Mouse (Mus musculus): Measurements from ENCODE around the gene Kmt2d. TPM values are rescaled to one million over a fixed set of nuclear protein-coding genes. Genes with fewer than 3 reads are reported as not detected.

Gene Kmt2d
- polyA plus RNA-seq, 1 experiment from 2014 or later = 15.6 TPM

DNA sequence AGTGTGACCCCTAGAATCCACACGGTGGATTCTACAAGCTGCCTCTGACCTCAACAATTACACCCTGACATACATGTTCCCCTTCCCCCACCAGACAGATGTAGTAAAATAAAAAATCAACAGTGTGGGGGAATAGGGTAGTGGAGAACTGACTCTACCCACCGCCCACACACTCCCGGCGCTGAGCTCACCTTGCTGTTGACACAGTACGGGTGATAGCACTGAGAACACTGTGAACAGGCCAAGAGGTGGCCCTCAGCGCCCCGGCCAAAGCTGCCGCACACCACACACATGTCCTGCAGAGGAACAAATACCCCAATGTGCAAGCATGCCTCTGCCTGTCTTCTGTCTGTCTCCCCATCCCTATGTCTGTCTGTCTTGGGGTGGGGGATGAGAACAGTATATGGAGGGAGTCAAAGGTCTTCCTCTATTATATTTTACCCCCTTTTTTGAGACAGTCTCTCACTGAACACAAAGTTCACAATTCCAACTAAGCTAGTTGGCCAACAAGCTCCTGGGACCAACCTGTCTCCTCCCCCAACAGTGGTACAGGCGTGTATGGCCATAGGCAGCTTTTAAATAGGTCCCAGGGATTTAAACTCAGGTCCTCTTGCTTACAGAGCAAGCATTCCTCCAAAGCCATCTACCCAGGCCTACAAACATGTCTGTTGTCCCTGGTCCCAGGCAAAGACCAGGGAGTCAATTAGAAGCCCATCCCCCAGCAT is 11.5 kb downstream of the Kmt2d start:
- DNase-seq (ENCODE audit: low spot score) = no peak

DNA sequence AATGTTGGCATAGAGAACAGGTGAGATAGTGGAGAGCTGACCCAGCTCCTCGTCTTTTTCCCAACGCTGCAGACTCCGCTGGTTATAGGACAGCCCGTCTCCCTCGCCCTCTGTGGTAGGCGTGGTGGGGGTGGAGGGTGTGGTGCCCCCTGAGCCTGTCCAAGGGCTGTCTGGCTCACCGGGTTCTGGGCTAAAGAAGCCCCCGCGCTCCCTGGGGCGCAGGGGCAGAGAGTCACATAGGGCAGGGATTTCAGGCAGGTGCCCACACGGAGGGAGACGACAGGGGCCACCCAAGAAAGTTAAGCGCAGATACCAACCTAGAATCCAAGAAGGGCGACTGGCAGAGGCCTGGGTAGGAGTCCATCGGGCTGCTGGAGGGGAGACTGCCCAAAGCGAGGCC is 16.8 kb downstream of the Kmt2d start:
- no peak for DNase-seq (ENCODE audit: low spot score)

DNA sequence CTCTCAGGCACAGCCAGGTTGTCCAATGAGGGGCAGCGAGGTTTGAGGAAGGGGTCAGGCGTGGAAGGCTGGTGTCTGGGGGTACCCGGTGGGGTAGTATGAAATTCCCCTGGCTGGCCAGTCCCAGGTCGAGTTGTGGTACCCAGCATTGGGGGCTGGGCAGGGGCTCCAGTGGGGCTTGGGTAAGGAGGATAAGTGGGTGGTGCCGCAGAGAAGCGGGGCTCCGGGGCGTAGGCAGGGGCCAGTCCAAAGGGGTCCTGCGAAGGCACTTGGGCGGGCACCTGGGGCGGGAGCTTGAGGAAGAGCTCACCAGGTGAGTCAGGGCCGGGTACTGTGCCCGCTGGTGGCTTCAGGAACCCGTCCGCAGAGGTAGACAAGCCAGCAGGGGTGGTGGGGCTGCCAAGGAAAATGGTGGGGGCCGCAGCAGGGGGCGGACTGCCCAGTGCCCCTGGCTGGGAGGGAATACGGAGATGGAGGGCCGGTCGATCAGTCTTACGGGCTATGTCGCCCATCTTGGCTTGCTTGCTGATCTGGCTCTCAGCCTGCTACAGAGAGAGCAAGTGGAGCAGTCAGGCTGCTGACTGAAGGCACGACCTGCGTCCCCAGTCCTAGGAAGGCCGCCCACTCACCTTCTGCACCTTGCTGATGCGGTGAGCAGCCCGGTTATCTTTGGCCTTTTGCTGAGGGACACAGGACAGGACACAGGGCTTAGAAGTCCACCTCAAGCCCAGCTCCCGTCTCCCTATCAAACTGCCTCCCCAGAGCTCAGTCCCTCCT is 17.7 kb downstream of the Kmt2d start:
- no peak for DNase-seq (ENCODE audit: low spot score)

DNA sequence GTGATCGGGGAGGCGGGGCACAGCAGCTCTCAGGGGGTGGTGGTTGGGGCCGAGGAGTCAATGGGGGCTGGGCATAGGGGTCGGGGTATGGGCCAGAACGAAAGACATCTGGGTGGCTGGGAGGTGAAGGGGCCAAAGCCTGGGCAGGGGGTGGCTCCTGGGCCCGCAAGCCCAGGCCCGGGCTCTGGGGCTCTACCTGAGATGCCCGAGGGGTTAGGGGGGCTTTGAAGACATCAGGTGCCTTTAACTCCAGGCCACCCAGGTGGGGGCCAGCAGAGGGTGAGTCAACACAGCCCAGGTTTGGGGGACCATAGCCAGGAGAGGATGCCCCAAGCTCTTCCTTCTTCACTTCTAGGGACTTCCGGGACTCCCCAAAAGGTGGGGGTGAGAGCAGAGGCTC is 18.3 kb downstream of the Kmt2d start:
- no peak for DNase-seq (ENCODE audit: low spot score)

DNA sequence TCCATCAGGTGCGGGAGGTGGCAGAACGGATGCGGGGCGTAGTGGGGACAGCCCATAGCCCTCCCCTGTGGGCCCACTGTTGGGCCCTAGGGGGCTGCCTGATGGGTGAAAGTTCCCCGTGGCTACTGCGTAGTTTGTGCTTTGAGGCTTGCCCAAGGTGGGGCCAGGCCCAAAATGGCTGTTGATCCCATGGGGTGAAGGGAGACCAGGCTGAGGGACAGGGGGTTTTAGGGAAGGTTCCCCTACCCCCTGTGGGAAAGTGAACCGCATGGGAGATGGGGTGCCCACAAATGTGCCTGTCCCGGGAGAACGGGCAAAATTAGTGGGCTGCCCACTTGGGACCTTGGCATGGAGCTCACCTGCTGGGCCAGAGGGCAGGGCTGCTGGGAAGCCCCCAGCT is 18.9 kb downstream of the Kmt2d start:
- no peak for DNase-seq (ENCODE audit: low spot score)

DNA sequence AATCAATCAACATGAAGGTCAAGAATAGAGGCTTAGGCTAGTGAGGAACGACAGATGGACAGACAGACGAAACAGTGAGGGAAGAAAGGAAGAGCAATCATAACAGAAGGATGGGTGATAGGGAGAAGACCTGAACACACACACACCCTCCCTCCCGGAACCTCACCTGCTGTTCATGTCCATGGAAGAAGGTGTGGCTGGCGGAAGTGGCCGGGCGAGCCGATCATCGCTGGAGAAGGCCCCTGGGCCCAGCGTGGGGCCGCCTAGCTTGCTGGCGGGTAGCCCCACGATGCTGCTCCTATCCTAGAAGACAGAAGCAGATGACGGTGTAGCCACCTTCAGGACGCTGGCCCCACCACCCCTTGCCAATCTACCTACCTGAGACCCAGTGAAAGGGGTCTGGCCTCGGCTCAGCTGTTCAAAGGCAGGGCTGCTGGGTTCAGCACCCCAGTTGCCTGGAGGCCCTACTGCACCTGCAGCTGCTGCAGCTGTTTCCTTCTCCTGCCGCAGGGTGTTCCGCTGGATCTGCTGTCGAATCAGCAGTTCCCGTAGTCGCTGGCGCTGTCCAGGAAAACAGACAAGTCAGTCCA is 19.7 kb downstream of the Kmt2d start:
- DNase-seq (ENCODE audit: low spot score) = no peak

DNA sequence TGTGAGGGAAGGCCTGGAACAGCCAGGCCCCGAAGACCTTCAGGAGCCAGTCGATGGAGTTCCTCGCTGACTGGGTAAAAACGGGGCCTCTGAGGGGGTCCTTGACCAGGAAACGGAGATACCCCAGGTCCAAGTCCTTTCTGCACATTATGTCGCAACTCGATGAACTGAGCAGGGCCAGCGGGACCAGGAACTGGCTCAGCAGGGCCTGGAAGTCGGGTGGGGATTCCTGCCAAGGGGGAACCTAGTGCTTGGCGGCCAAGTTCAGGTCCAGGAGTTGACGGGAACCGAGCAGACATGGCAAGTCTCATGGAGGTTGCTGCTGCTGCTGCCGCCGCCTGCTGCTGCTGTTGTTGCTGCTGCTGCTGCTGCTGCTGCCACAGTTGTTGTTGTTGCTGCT is 20.3 kb downstream of the Kmt2d start:
- DNase-seq (ENCODE audit: low spot score) = no peak

DNA sequence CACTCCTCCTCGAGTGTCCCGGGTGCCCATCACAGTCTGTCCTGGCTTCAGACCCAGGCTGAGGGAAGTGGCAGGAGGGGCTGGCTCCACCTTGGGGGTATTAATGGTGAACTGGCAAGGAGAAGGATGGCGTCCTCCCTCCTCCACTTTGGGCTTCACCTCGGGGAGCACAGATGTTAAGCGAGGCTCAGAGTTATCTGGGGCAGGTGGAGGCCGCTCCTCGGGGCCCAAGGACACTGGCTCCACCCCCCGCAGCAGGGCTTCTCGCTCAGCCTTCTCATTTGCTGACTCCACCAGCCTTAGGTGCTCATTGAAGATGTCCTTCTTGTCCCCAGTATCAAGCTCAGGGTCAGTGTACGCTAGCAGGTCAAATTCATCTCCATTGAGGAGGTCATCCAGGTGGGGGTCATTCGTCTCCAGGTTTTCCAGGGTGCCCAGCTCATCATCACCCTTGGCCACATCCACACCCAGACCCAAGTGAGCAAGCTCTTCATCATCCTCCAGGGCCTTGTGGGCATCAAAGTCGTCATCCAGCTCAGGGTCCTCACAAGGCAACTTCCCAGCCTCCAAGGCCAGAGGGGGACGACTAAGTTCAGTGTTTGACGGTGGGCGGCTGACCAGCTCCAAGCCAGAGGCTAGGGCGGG is 20.9 kb downstream of the Kmt2d start:
- DNase-seq (ENCODE audit: low spot score) = no peak

DNA sequence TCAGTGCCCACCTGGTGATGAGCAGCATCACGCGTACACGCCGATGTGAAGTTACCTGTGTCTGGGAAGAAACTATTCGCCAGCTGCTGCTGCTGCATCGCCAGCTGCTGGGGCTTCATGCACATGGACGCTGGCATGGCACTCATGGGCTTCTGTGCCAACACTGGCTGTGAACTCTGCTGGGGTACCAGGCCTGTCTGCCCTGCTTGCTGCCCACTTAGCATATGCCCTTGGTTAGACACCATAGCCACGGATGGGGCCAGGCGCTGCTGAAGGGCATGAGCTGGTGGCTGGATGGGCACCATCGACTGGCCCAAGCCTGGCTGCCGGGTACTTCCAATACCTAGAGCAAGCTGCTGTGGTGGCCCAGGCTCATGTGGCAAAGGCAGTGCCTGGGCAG is 21.8 kb downstream of the Kmt2d start:
- DNase-seq (ENCODE audit: low spot score) = no peak

DNA sequence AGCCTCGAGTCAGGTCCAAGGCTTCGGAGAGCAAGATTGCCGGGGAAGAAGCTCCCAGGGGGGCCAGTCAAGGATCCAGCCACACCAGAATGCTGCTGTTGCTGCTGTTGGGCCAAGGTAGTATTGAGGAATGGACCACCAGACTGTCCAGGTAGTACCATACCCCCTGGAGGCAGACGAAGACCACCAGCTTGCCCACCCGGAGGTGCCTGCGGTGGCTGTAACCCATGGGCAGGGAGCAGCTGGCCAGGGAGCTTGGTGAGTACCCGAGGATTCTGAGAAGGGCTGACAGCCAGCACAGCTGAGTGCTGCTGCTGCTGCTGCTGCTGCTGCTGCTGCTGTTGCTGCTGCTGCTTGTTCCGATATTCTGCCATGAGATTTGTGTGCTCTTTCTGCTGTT is 24.9 kb downstream of the Kmt2d start:
- DNase-seq (ENCODE audit: low spot score) = no peak

DNA sequence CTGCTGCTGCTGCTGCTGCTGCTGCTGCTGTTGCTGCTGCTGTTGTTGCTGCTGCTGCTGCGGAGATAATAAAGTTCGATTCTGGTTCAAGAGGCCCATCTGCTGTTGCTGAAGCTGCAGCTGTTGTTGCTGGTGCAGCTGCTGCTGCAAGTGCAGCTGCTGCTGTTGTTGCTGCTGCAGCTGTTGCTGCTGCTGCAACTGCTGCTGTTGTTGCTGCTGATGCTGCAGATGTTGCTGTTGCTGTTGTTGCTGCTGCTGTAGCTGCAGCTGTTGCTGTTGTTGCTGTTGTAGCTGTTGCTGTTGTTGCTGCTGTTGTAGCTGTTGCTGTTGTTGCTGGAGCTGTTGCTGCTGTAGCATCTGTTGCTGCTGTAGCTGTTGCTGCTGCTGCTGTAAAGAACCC is 25.9 kb downstream of the Kmt2d start:
- no peak for DNase-seq (ENCODE audit: low spot score)

DNA sequence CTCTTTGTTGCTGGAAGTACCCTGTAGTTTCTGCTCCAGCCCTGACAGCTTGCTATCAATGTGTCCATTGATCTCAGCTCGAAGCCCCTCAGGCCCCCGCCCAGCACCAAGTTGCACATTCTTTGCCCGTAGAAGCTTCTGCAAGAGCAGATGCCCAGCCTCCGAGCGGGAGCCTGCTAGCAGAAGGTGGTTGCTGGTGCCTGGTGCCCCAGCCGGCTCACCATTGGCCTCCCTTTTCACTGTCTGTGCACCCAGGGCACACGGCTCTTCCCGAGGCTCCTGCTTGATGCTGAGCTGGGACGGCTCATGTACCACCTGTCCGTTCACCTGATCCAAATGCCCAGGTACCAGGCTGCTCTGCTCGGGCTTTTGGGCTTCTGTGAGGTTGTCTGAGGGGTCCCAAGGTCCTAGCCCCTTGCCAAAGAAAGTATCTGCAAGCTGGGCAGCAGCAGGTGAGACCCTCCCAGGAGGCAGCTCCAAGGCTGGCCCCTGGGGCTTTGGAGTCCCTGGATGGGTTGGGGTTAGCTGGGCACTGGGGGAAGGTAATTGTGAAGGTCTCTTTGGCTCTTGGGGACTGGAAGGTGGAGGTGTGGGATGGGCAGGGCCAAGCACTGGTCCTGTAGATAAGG is 27.3 kb downstream of the Kmt2d start:
- DNase-seq (ENCODE audit: low spot score) = no peak

DNA sequence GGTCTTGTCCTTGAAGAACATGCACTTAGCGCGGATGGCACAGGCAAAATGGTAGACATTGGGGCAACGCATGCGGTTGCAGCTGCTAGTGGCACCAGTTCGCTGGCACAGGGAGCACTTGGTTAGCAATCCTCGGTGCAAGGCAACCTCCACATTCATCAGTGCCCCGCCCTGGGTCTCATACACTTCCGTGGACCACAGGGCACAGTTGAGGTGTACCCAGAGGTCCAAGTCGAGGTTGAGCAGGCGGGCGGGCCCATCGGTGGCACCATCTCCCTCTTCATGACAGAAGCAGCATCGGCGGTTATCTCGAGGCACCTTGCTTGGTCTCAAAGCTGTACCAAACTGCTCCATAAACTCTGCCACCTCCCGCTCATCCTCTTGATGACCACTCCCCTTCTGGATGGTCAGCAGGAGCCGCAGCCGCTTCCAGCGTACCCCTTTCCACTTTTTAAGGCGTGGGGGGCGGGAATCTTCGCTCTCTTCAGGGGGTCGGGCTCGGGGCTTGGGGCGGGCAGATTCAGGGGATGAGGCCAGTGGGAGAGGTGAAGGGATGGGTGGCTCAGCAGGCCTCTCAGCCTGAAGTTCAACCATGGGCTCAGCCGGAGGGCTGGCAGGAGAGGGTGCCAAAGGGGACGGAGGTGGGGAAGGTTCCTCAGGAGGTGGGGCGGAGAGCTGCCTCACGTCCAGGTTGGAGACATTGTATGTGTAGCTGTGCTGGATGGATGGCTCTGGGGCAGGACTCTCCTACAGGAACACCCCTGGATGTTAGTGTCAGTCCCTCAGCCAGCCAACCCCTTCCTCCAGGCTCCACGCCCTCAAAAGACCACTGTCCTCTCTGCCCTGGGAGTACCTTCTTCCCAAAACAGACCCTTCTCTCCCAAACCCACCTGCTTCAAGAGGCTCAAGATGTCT is 31.1 kb downstream of the Kmt2d start:
- DNase-seq (ENCODE audit: low spot score) = no peak

DNA sequence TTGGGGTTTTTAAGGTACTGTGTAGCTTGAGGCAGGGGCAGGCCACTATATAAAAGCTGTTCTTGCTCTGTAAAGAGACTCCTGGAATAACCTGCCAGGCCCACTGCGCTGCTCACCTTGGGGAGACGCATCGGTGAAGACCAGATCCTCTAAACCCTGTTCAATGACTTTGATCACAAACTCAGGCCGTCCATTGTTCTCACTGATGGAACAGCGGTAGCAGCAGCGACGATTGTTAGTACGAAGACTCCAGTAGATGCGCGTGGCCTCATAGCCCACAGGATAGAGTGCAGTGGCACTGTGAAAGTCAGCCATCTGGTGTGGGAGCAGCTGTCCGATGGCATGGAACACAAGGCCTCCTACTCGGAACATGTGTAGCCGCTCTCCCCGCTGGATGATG is 31.8 kb downstream of the Kmt2d start:
- no peak for DNase-seq (ENCODE audit: low spot score)

DNA sequence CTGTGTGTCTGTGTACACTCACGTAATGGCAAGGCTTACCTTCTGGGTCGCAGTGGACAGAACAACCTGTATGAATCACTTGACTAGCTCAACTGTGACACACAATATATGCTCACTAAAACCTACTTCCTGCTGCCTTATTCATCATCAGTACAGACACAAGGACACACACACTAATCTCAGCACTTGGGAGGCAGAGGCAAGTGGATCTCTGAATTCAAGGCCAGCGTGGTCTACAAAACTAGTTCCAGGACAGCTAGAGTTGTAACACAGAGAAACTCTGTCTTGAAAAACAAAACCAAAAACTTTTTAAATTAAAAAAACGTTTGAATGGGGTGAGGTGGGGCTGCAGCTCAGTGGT is 33.3 kb downstream of the Kmt2d start:
- no peak for DNase-seq (ENCODE audit: low spot score)

DNA sequence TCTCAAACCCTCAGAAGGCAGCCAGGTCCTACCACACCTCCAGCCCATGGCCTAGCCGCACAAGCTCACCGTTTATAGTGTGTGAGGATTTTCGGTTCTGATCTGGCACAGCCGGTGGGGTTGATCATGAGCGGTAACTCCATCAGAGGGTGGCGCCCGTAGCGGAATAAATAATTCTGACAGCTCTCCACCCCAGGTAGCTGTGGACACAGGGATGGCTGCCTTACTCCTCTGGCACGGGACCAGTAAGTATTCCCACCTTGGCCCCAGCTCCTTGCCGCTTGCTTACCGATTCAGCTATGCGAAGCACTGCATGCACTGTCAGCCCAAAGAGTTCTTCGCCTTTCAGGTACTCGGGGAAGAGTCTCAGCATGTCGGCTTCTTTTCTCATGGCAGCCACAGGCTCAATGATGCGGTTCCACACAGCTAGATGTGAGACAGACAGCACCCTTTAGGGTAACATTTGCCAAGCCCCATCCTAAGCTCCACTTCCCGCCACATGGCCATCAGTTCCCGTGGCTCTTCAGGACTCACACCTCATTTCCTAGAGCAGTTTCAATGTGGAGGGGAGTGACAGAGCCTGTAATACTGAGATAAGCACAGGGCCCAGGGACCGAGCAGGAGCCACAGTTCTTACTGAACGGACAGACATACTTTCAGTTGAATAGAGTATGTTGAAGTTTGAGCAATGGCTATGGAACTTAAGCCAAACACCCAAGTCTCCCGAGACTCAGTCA is 33.8 kb downstream of the Kmt2d start:
- DNase-seq (ENCODE audit: low spot score) = no peak

DNA sequence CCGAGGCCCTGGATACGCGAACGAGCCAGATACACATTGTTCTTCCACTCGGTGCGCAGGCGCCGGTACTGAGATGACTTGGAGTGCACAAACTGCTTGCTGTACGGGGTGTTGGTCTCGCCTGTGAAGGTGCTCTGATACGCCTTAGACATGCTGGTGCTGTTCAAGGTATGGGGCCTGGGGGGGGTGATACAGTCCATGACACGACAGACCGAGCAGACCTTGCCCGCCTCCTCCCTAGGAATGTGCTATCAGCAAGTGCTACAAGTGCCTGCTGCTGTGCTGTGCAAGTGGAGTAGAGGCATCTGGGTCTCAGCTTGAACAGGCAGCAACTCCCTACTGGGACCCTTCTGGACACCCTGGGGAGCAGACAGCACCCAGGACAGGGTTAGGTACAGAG is 35.7 kb downstream of the Kmt2d start:
- no peak for DNase-seq (ENCODE audit: low spot score)

DNA sequence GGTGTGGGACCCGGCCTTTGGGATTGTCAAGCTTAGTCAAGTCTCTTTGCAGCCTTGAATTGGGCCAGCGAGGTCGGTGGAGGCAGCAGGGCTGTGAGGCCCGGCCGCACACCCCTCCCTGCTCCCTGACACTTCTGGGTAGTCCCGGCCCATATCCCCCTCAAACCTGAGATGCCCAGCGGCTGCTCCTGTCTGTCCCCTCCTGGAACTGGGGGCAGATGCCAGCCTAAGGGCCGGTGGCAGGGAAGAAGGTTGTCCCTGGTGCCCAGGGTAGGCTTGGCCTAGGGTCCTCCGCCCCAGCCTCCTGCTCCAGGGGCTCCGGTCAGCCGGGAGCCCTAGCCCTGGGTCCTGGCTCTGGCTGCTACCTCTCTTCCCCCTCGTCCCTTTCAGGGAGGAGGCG is 36.9 kb downstream of the Kmt2d start:
- DNase-seq (ENCODE audit: low spot score) = no peak

DNA sequence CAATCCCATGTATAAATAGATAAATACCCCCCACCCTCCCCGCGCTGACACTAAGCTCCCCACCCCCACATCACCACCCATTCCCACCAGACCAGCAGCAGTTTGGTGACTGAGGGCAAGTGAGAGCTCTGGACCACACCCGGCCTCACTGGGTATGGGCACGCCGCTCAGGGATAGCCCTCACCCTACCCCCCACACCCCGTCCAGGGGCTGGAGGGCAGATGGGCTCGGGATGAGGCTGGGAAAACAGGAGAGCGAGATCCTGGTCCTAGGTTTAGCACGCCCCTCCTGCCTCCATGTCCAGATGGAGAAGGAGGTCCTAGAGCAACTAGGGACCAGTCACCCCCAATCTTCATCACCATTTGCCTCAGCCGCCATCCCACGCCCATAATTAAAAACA is 37.7 kb downstream of the Kmt2d start:
- DNase-seq (ENCODE audit: low spot score) = no peak
